Mouse (Mus musculus) liver, embryonic 12.5 days (tissue): Measurements from ENCODE around the gene Gm49380. TPM values are rescaled to one million over a fixed set of nuclear protein-coding genes. Genes with fewer than 3 reads are reported as not detected.

Source experiments
- ATAC-seq: fragments of 200-750 bp; cut with Nextera tagmentation; 2 replicates; pipeline ENCODE4 v1.8.0; 2017; ENCODE audit warnings: moderate number of reproducible peaks, mild to moderate bottlenecking, moderate library complexity
- H3K27ac ChIP-seq: fragments of 300-500 bp; sonication (generic); 2 replicates; pipeline ENCODE4 v1.5.1; 2016; ENCODE audit warnings: mild to moderate bottlenecking
- H3K27me3 ChIP-seq: fragments of 300-500 bp; sonication (generic); replicated peaks from 2 replicates; pipeline ENCODE4 v1.6.1; 2016; ENCODE audit warnings: mild to moderate bottlenecking, moderate library complexity
- H3K36me3 ChIP-seq: fragments of 300-500 bp; sonication (generic); 2 replicates; pipeline ENCODE4 v1.6.1; 2016; ENCODE audit warnings: mild to moderate bottlenecking, moderate library complexity
- H3K4me1 ChIP-seq: fragments of 300-500 bp; sonication (generic); 2 replicates; pipeline ENCODE4 v1.6.1; 2016
- H3K4me2 ChIP-seq: fragments of 300-500 bp; sonication (generic); 2 replicates; pipeline ENCODE4 v1.6.1; 2016; ENCODE audit warnings: mild to moderate bottlenecking, moderate library complexity
- H3K4me3 ChIP-seq: fragments of 300-500 bp; sonication (generic); 2 replicates; pipeline ENCODE4 v1.5.1; 2016; ENCODE audit warnings: mild to moderate bottlenecking, moderate library complexity
- H3K9ac ChIP-seq: fragments of 300-500 bp; sonication (generic); 2 replicates; pipeline ENCODE4 v1.6.1; 2016; ENCODE audit warnings: mild to moderate bottlenecking, moderate library complexity
- H3K9me3 ChIP-seq: fragments of 300-500 bp; sonication (generic); replicated peaks from 2 replicates; pipeline ENCODE4 v1.6.1; 2016; ENCODE audit warnings: mild to moderate bottlenecking, moderate library complexity
- WGBS: fragments of 180-500 bp; shearing (Covaris S2); methylation state at CpG from one replicate; pipeline ENCODE4 v1.1.7; 2016; ENCODE audit not compliant: insufficient replicate concordance; 5-methylcytosine and 5-hydroxymethylcytosine counted together
- polyA plus RNA-seq: library from polyadenylated mRNA; unstranded; fragments of >200 nt; fragmentation: Nextera tagmentation; extraction: Ambion mirVana; gene quantifications from 2 replicates; pipeline ENCODE4 v1.2.1, GENCODE M21; 2016

The Gm49380 gene
- polyA plus RNA-seq, 1 experiment from 2014 or later = not detected

DNA sequence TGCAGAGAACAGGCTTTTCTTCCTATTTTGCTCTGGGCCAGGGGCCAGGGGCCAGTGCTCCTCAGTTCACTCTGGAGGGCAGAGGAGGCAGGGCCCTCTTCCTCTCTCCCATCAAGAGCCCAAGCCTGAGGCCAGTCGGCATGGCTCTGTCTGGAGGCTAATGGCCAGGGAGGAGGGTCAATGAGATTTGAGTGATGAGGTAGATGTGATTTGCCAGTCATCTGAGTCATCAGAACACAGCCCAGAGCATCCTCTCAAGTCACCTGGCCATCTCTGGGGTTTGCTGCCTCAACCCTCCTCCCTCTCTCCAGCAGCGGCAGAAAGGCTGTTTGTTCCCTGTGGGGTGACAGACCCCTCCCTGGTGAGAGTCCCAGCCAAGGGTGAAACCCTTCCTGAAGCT is 20.0 kb upstream of the Gm49380 start:
- Histone ChIP-seq H3K4me2 (0 out of 2 replicates have a peak overlapping the region, but pooled peaks have one; percentile 71), H3K9ac (no peak overlapping the region), H3K4me1 (peaks cover 46% of the 10 kb centered on the region), H3K9me3 (no peaks in the 10 kb centered on the region), H3K27ac (no peak overlapping the region), H3K4me3 (0 out of 2 replicates have a peak overlapping the region, but pooled peaks have one; percentile 56), H3K36me3 (no peaks in the 10 kb centered on the region), H3K27me3 (peaks cover 92% of the 10 kb centered on the region)
- ATAC-seq = no peak
- WGBS = 27% methylated on average over 2 of the region's 2 CpGs

DNA sequence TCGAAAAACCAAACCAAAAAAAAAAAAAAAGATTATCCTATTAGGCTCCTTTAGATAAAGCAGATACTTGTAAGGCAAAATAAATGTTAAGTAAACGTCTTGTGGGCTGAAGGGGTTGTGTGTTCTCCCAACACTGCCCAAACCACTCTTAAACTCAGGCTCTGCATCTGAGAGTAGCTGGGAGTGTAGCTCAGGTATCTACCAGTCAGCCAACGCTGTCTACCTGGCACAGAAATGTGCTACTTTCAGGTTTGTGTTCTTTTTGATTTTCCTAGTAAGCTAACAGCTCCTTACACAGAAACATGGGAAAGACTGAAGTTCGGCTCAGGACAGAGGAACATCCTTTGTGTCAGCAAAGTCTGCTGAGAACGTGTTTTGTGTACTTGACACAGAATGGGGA is 18.9 kb upstream of the Gm49380 start:
- H3K4me3 ChIP-seq = no peak overlapping the region
- WGBS = 50% methylated on average over 5 of the region's 5 CpGs
- H3K4me1 ChIP-seq = peaks cover 46% of the 10 kb centered on the region
- no peak for ATAC-seq
- no peak overlapping the region for H3K4me2 ChIP-seq
- peaks cover 91% of the 10 kb centered on the region for H3K27me3 ChIP-seq
- no peak overlapping the region for H3K27ac ChIP-seq
- H3K9ac ChIP-seq = no peak overlapping the region
- H3K36me3 ChIP-seq = no peaks in the 10 kb centered on the region
- no peaks in the 10 kb centered on the region for H3K9me3 ChIP-seq

DNA sequence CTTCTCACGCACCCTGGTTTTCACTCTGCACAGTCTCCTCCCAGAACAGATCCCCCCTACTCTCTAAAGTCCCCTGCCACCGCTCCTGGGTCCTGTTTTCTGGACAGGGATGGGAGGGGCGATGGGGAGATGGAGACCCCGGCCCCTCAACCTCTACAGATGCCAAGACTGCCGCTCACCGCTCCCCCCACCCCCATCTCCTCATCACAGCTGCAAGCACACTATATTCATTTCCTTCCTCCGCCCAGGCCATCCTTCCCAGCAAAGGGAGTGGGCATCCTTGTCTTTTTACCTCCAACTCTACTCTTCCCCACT is 17.9 kb upstream of the Gm49380 start:
- H3K27ac ChIP-seq = no peak overlapping the region
- no peak overlapping the region for H3K9ac ChIP-seq
- no peaks in the 10 kb centered on the region for H3K9me3 ChIP-seq
- WGBS = 32% methylated on average over 7 of the region's 7 CpGs
- H3K36me3 ChIP-seq = no peaks in the 10 kb centered on the region
- H3K4me1 ChIP-seq = peaks cover 47% of the 10 kb centered on the region
- no peak overlapping the region for H3K4me2 ChIP-seq
- no peak for ATAC-seq
- no peak overlapping the region for H3K4me3 ChIP-seq
- peaks cover 82% of the 10 kb centered on the region for H3K27me3 ChIP-seq

DNA sequence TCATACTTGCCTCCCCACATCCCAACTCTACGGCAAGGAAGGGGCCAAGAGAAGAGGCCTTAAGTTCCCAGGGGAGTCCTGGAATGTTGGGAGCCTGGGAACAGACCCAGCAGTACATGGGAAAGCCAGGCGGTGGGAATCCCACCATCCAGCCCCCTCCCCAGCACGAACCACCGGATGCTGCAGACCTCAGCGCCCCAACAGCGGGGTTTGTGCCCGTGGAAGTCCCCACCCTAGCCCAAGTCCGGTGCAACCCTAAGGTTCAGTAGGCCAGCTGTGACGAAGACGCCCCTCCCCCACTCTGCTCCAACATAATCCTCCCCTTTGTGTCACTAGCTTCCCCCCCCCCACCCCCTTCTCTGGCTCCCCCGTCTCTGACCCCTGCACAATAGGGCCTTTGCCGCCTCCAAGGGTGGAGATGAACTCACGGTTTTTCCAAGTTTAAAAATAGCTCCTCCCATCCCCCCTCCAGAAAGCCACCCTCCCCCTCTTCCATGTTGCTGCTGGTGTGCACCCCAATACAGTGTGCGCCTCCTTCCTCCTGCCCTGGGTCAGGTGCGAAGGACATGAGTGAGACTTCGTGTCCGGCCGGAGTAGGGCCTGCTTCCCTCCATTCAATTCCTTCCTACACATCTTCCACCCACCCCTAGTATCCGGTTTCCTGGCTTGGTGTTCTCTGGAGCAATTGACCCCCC is 17.4 kb upstream of the Gm49380 start:
- peak overlapping the region; percentile 60 for H3K4me2 ChIP-seq

DNA sequence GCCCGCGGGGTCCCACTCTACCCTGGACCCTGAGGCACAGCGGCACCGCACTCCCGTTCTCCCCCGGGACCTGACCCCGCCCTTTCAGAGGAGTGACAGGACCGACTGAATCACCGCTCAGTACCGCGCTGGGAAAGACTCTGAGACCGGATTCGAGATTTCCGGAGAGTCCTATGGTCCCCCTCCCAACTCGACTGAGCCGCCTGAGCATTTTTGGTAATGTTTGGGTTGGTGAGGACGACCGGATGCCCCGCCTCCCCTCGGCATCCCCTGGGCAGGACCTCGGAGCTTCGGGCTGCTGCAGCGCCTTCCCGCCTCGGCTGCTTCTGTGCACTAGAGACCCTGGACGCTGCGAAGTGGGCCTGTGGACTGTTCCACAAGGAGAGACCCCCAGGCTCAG is 16.7 kb upstream of the Gm49380 start:
- peak; percentile 19; the same call in 1 of the 2 replicates for ATAC-seq
- Histone ChIP-seq H3K9me3 (no peaks in the 10 kb centered on the region), H3K27ac (peak overlapping the region; percentile 68), H3K4me2 (peak overlapping the region; percentile 60), H3K27me3 (peaks cover 70% of the 10 kb centered on the region), H3K4me1 (peaks cover 38% of the 10 kb centered on the region), H3K36me3 (no peaks in the 10 kb centered on the region), H3K9ac (no peak overlapping the region), H3K4me3 (peak overlapping the region; percentile 38)
- 1% methylated on average over 27 of the region's 27 CpGs for WGBS

More for the DNA sequence above, 17.4 kb upstream of the Gm49380 start:
- H3K4me1 ChIP-seq = peaks cover 43% of the 10 kb centered on the region
- peak overlapping the region; percentile 57 for H3K27ac ChIP-seq
- H3K9me3 ChIP-seq = no peaks in the 10 kb centered on the region
- H3K27me3 ChIP-seq = peaks cover 77% of the 10 kb centered on the region
- H3K9ac ChIP-seq = no peak overlapping the region
- 15% methylated on average over 19 of the region's 19 CpGs for WGBS
- peak overlapping the region; percentile 38; the same call in 1 of the 2 replicates for H3K4me3 ChIP-seq
- no peaks in the 10 kb centered on the region for H3K36me3 ChIP-seq
- ATAC-seq = no peak; the same call in 1 of the 2 replicates

DNA sequence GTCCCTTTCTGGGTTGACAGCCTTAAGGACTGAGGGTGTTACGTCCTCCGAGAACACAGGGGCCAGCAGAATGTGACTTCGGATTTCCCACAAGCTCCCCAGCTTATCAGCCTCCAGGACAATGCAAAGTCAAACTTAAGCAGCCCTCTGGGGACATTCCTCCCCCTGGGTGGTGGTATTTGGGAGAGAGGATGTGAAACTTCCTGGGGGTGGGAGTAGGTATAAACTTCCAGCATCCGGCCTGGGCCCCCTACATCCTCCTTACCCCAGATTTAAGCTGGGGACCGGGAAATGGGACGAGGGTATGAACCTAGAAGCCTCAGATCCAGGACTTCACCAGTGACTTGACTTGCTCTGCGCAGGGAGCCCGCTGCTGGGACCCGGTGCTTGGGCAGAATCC is 16.3 kb upstream of the Gm49380 start:
- no peaks in the 10 kb centered on the region for H3K9me3 ChIP-seq
- 6% methylated on average over 9 of the region's 9 CpGs for WGBS
- H3K4me3 ChIP-seq = peak overlapping the region; percentile 38
- H3K4me2 ChIP-seq = peak overlapping the region; percentile 60
- H3K4me1 ChIP-seq = peaks cover 34% of the 10 kb centered on the region
- peak overlapping the region; percentile 68 for H3K27ac ChIP-seq
- no peaks in the 10 kb centered on the region for H3K36me3 ChIP-seq
- no peak for ATAC-seq
- peaks cover 66% of the 10 kb centered on the region for H3K27me3 ChIP-seq
- no peak overlapping the region for H3K9ac ChIP-seq

DNA sequence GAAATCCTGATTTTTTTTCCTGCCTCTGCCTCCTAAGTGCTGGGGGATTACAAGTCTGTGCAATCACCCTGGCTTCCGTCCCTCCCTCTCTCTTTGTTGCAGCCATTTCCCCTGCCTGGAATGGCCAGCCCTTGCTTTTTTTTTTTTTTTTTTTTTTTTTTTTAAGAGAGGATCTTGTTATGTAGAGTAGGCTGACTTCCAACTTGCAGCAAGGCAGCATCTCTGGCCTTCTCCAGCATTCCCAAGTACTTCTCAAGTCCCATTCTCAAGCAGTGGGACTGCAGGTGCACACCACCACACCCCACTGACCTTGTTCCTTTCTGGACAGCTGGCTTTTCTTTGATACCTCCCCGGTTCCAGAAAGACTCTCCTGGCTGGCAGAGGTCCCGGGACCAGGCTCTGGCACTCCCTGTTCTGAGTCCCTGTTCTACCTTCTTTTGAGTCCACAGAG is 14.1 kb upstream of the Gm49380 start:
- Histone ChIP-seq H3K4me1 (peaks cover 26% of the 10 kb centered on the region), H3K4me3 (no peak overlapping the region), H3K9ac (no peak overlapping the region), H3K4me2 (no peak overlapping the region), H3K9me3 (no peaks in the 10 kb centered on the region), H3K27me3 (peaks cover 43% of the 10 kb centered on the region), H3K27ac (no peak overlapping the region), H3K36me3 (no peaks in the 10 kb centered on the region)
- WGBS = 66% methylated on average over 3 of the region's 3 CpGs
- ATAC-seq = no peak

DNA sequence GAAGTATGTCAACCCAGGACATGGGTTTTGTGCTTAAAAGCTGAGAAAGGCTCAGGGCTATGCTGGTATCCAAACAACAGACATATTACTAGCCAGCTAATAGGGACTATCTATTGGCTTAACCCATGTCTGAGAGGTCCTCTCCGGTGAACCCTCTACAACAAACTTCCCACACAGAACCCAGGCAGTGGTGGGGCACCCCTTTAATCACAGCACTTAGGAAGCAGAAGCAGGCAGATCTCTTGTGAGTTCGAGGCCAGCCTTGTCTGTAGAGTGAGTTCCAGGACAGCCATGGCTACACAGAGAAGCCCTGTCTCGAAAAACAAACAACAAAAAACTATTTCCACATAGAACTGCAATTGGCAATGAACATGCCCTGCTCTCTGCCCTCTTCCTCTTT is 13.4 kb upstream of the Gm49380 start:
- Histone ChIP-seq H3K4me1 (peaks cover 26% of the 10 kb centered on the region), H3K36me3 (no peaks in the 10 kb centered on the region), H3K27me3 (peaks cover 37% of the 10 kb centered on the region), H3K4me2 (peak overlapping the region; percentile 44; the same call in 1 of the 2 replicates), H3K9me3 (no peaks in the 10 kb centered on the region), H3K4me3 (no peak overlapping the region), H3K27ac (no peak overlapping the region), H3K9ac (no peak overlapping the region)
- WGBS = 65% methylated on average over 3 of the region's 3 CpGs
- no peak for ATAC-seq

DNA sequence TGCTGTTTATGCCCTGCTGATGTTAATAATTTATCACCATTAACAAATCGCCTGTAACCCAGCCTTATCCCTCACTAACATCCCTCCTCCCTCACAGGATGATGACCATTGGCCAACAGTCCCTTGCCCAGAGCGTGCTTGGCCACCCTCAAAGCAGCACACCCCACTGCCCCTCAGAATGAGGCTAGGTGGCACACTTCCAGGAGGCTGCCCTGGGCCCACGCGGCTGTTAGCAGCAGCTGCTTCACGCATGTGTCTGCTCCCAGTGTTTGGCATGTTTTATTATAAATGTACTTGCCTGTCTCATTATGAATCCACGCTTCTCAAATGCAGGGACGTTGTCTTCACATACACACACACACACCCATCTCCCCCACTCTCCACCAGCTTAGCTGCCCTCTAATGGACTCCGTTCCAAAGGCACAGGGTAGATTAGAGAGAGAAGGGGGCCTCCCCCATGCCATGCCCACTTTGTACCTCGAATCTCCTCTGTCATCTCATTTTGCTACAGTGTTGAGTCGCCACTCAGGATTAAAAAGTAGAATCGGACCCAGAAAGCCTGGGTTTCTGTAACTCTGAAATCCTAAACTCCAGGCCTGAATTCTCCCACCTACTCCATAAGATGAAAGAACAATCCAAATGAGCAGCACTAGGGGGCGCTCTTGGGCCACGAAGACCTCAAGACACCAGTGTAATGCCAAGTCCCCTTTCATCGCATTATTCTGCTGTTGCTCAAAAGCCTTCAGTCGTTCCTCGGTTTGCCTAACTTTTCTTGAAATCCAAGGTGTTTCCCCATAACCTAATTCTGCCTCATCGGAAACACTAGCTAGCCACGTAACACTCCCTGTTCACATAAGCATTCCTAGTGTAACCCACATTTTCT is 12.5 kb upstream of the Gm49380 start:
- Histone ChIP-seq H3K27ac (no peak overlapping the region), H3K27me3 (peaks cover 27% of the 10 kb centered on the region), H3K9me3 (no peaks in the 10 kb centered on the region), H3K4me2 (peak overlapping the region; percentile 44), H3K36me3 (no peaks in the 10 kb centered on the region), H3K4me1 (peaks cover 26% of the 10 kb centered on the region), H3K9ac (no peak overlapping the region), H3K4me3 (no peak overlapping the region)
- 34% methylated on average over 18 of the region's 18 CpGs for WGBS
- ATAC-seq = no peak

DNA sequence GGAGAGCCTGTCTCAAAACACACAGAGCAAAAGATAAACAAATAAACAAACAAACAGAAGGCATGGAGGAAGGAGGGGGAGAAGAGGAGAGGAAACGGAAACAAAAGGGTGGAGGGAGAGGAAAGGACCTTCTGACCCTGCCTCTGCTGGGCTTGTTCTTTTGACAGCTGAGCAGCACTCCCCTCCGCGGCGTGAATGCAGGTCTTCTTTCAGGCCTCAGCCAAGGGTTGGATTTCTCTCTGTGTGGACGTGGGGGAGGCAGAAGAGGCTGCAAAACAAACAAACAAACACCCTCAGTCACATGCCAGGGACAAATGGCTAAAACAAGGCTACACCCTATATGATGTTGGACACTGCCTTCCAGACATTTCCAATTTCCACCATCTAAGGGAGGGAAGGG is 11.7 kb upstream of the Gm49380 start:
- no peak overlapping the region for H3K4me2 ChIP-seq

DNA sequence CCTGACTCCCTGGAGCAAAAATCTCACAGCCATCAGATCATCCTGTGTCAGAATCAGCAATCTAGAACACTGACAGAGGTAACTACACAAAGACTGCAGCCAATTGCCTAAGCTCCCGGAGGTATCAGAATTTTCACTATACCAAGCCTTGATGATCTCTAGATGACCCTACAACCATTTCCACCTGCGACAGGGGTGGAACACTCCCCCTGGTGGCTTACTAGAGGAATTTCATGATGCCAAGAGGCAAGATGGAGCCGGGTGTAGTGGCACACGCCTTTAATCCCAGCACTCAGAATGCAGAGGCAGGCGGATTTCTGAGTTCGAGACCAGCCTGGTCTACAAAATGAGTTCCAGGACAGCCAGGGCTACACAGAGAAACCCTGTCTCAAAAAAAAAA is 11.0 kb upstream of the Gm49380 start:
- Histone ChIP-seq H3K4me1 (peaks cover 12% of the 10 kb centered on the region; the same call in 1 of the 2 replicates), H3K9me3 (no peaks in the 10 kb centered on the region), H3K9ac (no peak overlapping the region), H3K36me3 (no peaks in the 10 kb centered on the region), H3K4me2 (no peak overlapping the region), H3K27ac (no peak overlapping the region), H3K27me3 (peaks cover 13% of the 10 kb centered on the region), H3K4me3 (no peak overlapping the region)
- WGBS = 62% methylated on average over 6 of the region's 6 CpGs
- ATAC-seq = no peak

More for the DNA sequence above, 11.7 kb upstream of the Gm49380 start:
- no peaks in the 10 kb centered on the region for H3K9me3 ChIP-seq
- H3K36me3 ChIP-seq = no peaks in the 10 kb centered on the region
- H3K27ac ChIP-seq = no peak overlapping the region
- 53% methylated on average over 5 of the region's 5 CpGs for WGBS
- no peak overlapping the region for H3K9ac ChIP-seq
- peaks cover 18% of the 10 kb centered on the region; the same call in 1 of the 2 replicates for H3K4me1 ChIP-seq
- H3K4me3 ChIP-seq = no peak overlapping the region
- ATAC-seq = no peak
- peaks cover 20% of the 10 kb centered on the region for H3K27me3 ChIP-seq

DNA sequence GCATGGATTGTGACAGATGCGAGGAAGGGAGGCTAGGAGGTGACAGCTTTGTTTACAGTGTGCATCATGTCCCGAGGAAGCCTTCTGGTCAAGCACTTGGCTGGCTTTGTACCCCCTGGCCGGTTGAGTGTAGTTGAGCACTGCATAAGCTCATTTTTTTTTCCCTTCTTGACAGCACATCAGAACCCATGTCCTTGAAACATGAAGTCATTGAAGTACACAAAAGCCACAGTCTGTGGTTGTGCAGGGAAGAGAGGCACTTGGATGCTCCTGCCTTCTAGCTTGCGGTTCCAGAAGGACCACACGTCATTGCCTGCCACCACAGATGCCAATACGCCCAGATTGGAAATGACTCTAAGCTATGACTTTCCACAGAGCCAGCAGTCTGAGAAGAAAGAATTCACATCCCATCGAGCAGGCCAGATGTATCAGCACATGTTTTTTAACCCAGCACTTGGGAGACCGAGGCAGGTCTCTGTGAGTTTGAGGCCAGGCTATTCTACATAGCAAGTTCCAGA is 6.7 kb upstream of the Gm49380 start:
- WGBS = 69% methylated on average over 8 of the region's 8 CpGs
- no peak overlapping the region for H3K4me2 ChIP-seq
- no peaks in the 10 kb centered on the region for H3K9me3 ChIP-seq
- ATAC-seq = no peak
- no peak overlapping the region for H3K27ac ChIP-seq
- no peaks in the 10 kb centered on the region for H3K4me1 ChIP-seq
- no peak overlapping the region for H3K4me3 ChIP-seq
- no peak overlapping the region for H3K9ac ChIP-seq
- H3K36me3 ChIP-seq = no peaks in the 10 kb centered on the region
- H3K27me3 ChIP-seq = no peaks in the 10 kb centered on the region
